Mouse (Mus musculus): ENCODE measurements at regions not wholly inside any gene's neighbourhood (a gene's known extent, or its start where the extent isn't known, plus 50 kb on each side); places are given as distances from the start of the nearest gene placed in this dataset.

- TF ChIP-seq POLR2A (IDR thresholded peaks at IDR 0.05; ENCODE audit: extremely low read depth, insufficient read depth, low read length): no peak
- no peak for TF ChIP-seq CTCF (IDR thresholded peaks at IDR 0.05; ENCODE audit: low read depth, low read length)
These were observed 223.0 kb downstream of the Opa1 start for GRCm38 (mm10) chr16:29802085-29802484.
